9 mouse cellular contexts compared by ENCODE assay signal in the genomic region with DNA sequence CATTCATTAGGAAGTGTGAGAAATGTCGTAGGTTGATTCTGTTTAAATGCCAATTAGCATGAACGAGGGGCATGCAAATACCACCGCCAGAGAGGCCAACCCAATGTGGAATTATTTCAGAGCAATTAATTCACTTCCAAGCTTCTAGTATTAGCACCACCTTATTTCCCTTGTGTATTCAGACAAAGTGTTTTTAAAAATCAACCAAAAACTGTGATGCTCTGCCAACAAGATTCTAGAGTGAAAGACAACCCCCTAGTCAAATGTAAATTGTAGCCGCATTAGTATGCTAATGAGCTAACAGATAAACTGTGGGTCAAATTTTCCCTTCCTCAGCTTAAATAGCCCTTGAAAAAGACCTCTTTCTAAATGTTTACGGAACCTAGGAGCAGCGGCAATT. TPM values are rescaled to one million over a fixed set of nuclear protein-coding genes. Genes with fewer than 3 reads are reported as not detected.
DNase-seq lines count a peak whose midpoint lies in the region; ATAC-seq lines count a peak whose summit lies in the region.
"Had no signal": no experiment of that assay in that cellular context is flagged by ENCODE, and none has a peak within 500 bp of the region (broad histone marks: within the 10 kb centered on the region; RNA-seq: fewer than 3 reads in every experiment).

No protein-coding gene starts in this region.

- no peak overlapping the region for H3K9ac ChIP-seq in kidney, embryonic 14.5 days (ENCODE audit: low read depth, low read length)
- H3K9ac ChIP-seq in midbrain, embryonic 14.5 days (replicated peaks; ENCODE audit: low read length) = no peak overlapping the region

- no peaks in the 10 kb centered on the region for H3K4me1 ChIP-seq in kidney, embryonic 14.5 days (ENCODE audit: control insufficient read depth, insufficient read depth, low read length)
- peaks cover 8% of the 10 kb centered on the region; the same call in 1 of the 2 replicates for H3K4me1 ChIP-seq in embryonic facial prominence, embryonic 10.5 days
- H3K4me1 ChIP-seq in hindbrain, embryonic 10.5 days (replicated peaks) = peaks cover 7% of the 10 kb centered on the region; the same call in 1 of the 2 replicates
- peaks cover 10% of the 10 kb centered on the region for H3K4me1 ChIP-seq in midbrain, embryonic 14.5 days (ENCODE audit: control insufficient read depth, insufficient read depth, low read length)

- H3K27ac ChIP-seq in kidney, embryonic 14.5 days (ENCODE audit: low read depth, low read length) = no peak overlapping the region
- no peak overlapping the region for H3K27ac ChIP-seq in embryonic facial prominence, embryonic 10.5 days (replicated peaks)
- no peak overlapping the region for H3K27ac ChIP-seq in hindbrain, embryonic 10.5 days
- no peak overlapping the region for H3K27ac ChIP-seq in midbrain, embryonic 14.5 days (replicated peaks; ENCODE audit: low read depth, low read length)

- H3K4me2 ChIP-seq in kidney, embryonic 14.5 days (replicated peaks; ENCODE audit: low read depth, low read length) = peak overlapping the region; percentile 23; the same call in 1 of the 2 replicates
- H3K4me2 ChIP-seq in midbrain, embryonic 14.5 days (ENCODE audit: low read length) = peak overlapping the region; percentile 39

- H3K9me3 ChIP-seq in kidney, embryonic 14.5 days (ENCODE audit: control insufficient read depth, low read length) = no peaks in the 10 kb centered on the region
- H3K9me3 ChIP-seq in embryonic facial prominence, embryonic 10.5 days = no peaks in the 10 kb centered on the region
- no peaks in the 10 kb centered on the region for H3K9me3 ChIP-seq in hindbrain, embryonic 10.5 days
- H3K9me3 ChIP-seq in midbrain, embryonic 14.5 days (ENCODE audit: control insufficient read depth, low read length) = no peaks in the 10 kb centered on the region

- H3K36me3 ChIP-seq in kidney, embryonic 14.5 days (ENCODE audit: control insufficient read depth, insufficient read depth, low read length) = no peaks in the 10 kb centered on the region
- H3K36me3 ChIP-seq in embryonic facial prominence, embryonic 10.5 days (replicated peaks) = no peaks in the 10 kb centered on the region
- no peaks in the 10 kb centered on the region for H3K36me3 ChIP-seq in hindbrain, embryonic 10.5 days
- no peaks in the 10 kb centered on the region for H3K36me3 ChIP-seq in midbrain, embryonic 14.5 days (ENCODE audit: control insufficient read depth, insufficient read depth, low read length)

- no peak for ATAC-seq in kidney, embryonic 14.5 days (ENCODE audit: low FRiP score, low TSS enrichment)
- no peak for ATAC-seq in midbrain, embryonic 14.5 days (ENCODE audit: low FRiP score, low TSS enrichment)
- ATAC-seq in frontal cortex, adult (ENCODE audit: low TSS enrichment) = no peak

- no peak overlapping the region for H3K4me3 ChIP-seq in kidney, embryonic 14.5 days (ENCODE audit: low read length)
- H3K4me3 ChIP-seq in embryonic facial prominence, embryonic 10.5 days = peak overlapping the region; percentile 36
- H3K4me3 ChIP-seq in hindbrain, embryonic 10.5 days = peak overlapping the region; percentile 41
- H3K4me3 ChIP-seq in midbrain, embryonic 14.5 days (replicated peaks; ENCODE audit: low read depth, low read length) = 0 out of 2 replicates have a peak overlapping the region, but pooled peaks have one; percentile 7

- WGBS in kidney, embryonic 14.5 days = 9% methylated on average over 6 of the region's 6 CpGs
- 10% methylated on average over 6 of the region's 6 CpGs for WGBS in embryonic facial prominence, embryonic 10.5 days
- WGBS in hindbrain, embryonic 10.5 days = 6% methylated on average over 6 of the region's 6 CpGs
- 2% methylated on average over 6 of the region's 6 CpGs for WGBS in midbrain, embryonic 14.5 days

- H3K27me3 ChIP-seq in kidney, embryonic 14.5 days (ENCODE audit: control insufficient read depth, insufficient read depth, low read length) = no peaks in the 10 kb centered on the region
- peaks cover 30% of the 10 kb centered on the region for H3K27me3 ChIP-seq in embryonic facial prominence, embryonic 10.5 days (replicated peaks; ENCODE audit: low read depth, poor library complexity, severe bottlenecking)
- H3K27me3 ChIP-seq in hindbrain, embryonic 10.5 days (ENCODE audit: insufficient read depth, poor library complexity, severe bottlenecking) = peaks cover 22% of the 10 kb centered on the region
- no peaks in the 10 kb centered on the region for H3K27me3 ChIP-seq in midbrain, embryonic 14.5 days (ENCODE audit: control insufficient read depth, insufficient read depth, low read length)

- DNase-seq in kidney, postnatal 25 days = no peak
- DNase-seq in embryonic facial prominence, embryonic 10.5 days (ENCODE audit: low spot score) = no peak
- DNase-seq in hindbrain, embryonic 10.5 days (ENCODE audit: low spot score) = no peak
- peak; percentile 57 for DNase-seq in midbrain, embryonic 14.5 days
- no peak for DNase-seq in cerebellum, postnatal 4 days (ENCODE audit: low spot score in 2 of 2)
- DNase-seq in right cerebral cortex, postnatal 10 days (ENCODE audit: low spot score in 2 of 2) = no peak
- DNase-seq: thymus, postnatal 36 days had no signal

RNA-seq across cellular contexts. Expression of gene Foxn2, which starts 36.0 kb away (rescaled TPM):
- polyA plus RNA-seq in kidney, embryonic 14.5 days (2014; fragmentation: Nextera tagmentation; extraction: Ambion mirVana) = 12.2 and 12.6 TPM in 2 replicates
- polyA plus RNA-seq in embryonic facial prominence, embryonic 10.5 days (2016; fragmentation: Nextera tagmentation; extraction: Ambion mirVana) = 16.6 and 17.3 TPM in 2 replicates
- polyA plus RNA-seq in hindbrain, embryonic 10.5 days (2016; fragmentation: Nextera tagmentation; extraction: Ambion mirVana) = 10.3 and 14.9 TPM in 2 replicates
- 7.7 and 9.8 TPM in 2 replicates for polyA plus RNA-seq in midbrain, embryonic 14.5 days (2014; fragmentation: Nextera tagmentation; extraction: Ambion mirVana)
